Mouse (Mus musculus) hindbrain, embryonic 16.5 days (tissue): ENCODE measurements around the gene Fbxo28. TPM values are rescaled to one million over a fixed set of nuclear protein-coding genes. Genes with fewer than 3 reads are reported as not detected.

Experiments used
- ATAC-seq: fragments of 200-750 bp; cut with Nextera tagmentation; 2 replicates; pipeline ENCODE4 v1.8.0; 2017; ENCODE audit warnings: moderate TSS enrichment, moderate library complexity
- H3K27ac ChIP-seq: fragments of 300-500 bp; sonication (generic); 2 replicates; pipeline ENCODE4 v1.5.1; 2014; ENCODE audit warnings: low read depth, mild to moderate bottlenecking, control low read depth, low read length, moderate library complexity
- H3K27me3 ChIP-seq: fragments of 300-500 bp; sonication (generic); replicated peaks from 2 replicates; pipeline ENCODE4 v1.6.1; 2014; ENCODE audit warnings: low read length; ENCODE audit not compliant: control insufficient read depth, insufficient read depth
- H3K36me3 ChIP-seq: fragments of 300-500 bp; sonication (generic); 2 replicates; pipeline ENCODE4 v1.6.1; 2014; ENCODE audit warnings: mild to moderate bottlenecking, low read length, moderate library complexity, mixed read lengths; ENCODE audit not compliant: control insufficient read depth, insufficient read depth
- H3K4me1 ChIP-seq: fragments of 300-500 bp; sonication (generic); 2 replicates; pipeline ENCODE4 v1.6.1; 2014; ENCODE audit warnings: low read depth, low read length; ENCODE audit not compliant: control insufficient read depth, insufficient read depth
- H3K4me2 ChIP-seq: fragments of 300-500 bp; sonication (generic); 2 replicates; pipeline ENCODE4 v1.6.1; 2014; ENCODE audit warnings: mild to moderate bottlenecking, low read length, control low read depth, moderate library complexity
- H3K4me3 ChIP-seq: fragments of 300-500 bp; sonication (generic); 2 replicates; pipeline ENCODE4 v1.5.1; 2014; ENCODE audit warnings: mild to moderate bottlenecking, low read length, control low read depth, moderate library complexity
- H3K9ac ChIP-seq: fragments of 300-500 bp; sonication (generic); 2 replicates; pipeline ENCODE4 v1.6.1; 2014; ENCODE audit warnings: low read depth, mild to moderate bottlenecking, control low read depth, low read length, moderate library complexity
- H3K9me3 ChIP-seq: fragments of 300-500 bp; sonication (generic); 2 replicates; pipeline ENCODE4 v1.6.1; 2014; ENCODE audit warnings: mild to moderate bottlenecking, low read length, moderate library complexity; ENCODE audit not compliant: control insufficient read depth
- WGBS: fragments of 180-500 bp; shearing (Covaris S2); extraction: QIAGEN DNeasy Blood & Tissue Kit; methylation state at CpG from one replicate; pipeline ENCODE4 v1.1.7; 2014; 5-methylcytosine and 5-hydroxymethylcytosine counted together
- polyA plus RNA-seq: library from polyadenylated mRNA; unstranded; fragments of >200 nt; fragmentation: Nextera tagmentation; extraction: Ambion mirVana; gene quantifications from 2 replicates; pipeline ENCODE4 v1.2.1, GENCODE M21; 2015

Gene Fbxo28
- polyA plus RNA-seq, 1 experiment from 2014 or later, result 20.6 TPM

- H3K27me3 ChIP-seq, result no peaks in the 10 kb centered on the region
- ATAC-seq, result no peak
- no peak overlapping the region for H3K4me2 ChIP-seq
- no peak overlapping the region for H3K27ac ChIP-seq
- H3K9ac ChIP-seq, result no peak overlapping the region
- H3K4me1 ChIP-seq, result peaks cover 4% of the 10 kb centered on the region; the same call in 1 of the 2 replicates
- no peak overlapping the region for H3K4me3 ChIP-seq
- no peaks in the 10 kb centered on the region for H3K36me3 ChIP-seq
- 78% methylated on average over 7 of the region's 7 CpGs for WGBS
- H3K9me3 ChIP-seq, result no peaks in the 10 kb centered on the region
Measured at GRCm38 (mm10) chr1:182376826-182377225, 35.4 kb upstream of the Fbxo28 start.

DNA sequence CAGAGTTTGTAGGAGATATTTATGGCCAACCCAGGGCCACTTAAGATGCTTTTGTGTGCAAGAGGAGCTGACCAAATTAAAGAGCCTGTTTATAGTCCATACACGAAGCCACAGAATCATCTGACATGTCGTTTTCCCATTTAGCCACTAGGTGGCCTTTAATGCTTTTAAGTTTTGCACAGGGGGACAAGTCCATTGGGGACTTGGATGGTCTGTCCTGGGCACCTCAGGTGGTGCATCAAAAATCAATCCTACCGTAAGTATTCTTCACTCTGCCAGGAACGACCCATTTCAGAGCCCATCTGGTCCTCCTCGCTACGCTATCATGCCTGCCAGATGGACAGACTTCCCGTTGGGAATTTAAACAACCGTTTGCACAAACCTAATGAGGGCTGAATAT, 34.8 kb upstream of the Fbxo28 start:
- H3K9me3 ChIP-seq, result no peaks in the 10 kb centered on the region
- no peak overlapping the region for H3K27ac ChIP-seq
- no peak overlapping the region for H3K9ac ChIP-seq
- H3K27me3 ChIP-seq, result no peaks in the 10 kb centered on the region
- no peak overlapping the region for H3K4me3 ChIP-seq
- 15% methylated on average over 8 of the region's 8 CpGs for WGBS
- peak overlapping the region; percentile 35 for H3K4me2 ChIP-seq
- H3K36me3 ChIP-seq, result no peaks in the 10 kb centered on the region
- ATAC-seq, result peak; percentile 84
- peaks cover 4% of the 10 kb centered on the region; the same call in 1 of the 2 replicates for H3K4me1 ChIP-seq

DNA sequence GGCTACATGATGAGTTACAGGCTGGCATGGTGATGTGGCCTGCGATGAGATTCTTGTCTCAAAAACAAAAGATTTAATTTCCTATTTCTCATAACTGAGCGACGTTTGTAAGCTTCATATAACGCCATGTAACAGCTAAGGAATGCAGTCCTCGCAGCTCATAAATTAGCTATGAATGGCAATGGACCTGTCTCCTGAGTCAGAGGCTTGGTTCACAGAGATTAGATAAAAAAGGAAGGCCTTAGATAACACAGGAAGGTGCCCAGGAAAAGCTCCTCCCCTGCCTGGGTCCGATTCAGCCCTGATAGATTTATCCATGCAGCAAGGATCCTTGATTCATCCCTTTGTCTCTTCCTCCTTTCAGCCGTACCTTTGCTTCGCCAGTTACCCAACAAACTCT, 30.5 kb upstream of the Fbxo28 start:
- H3K9me3 ChIP-seq, result no peaks in the 10 kb centered on the region
- no peaks in the 10 kb centered on the region for H3K36me3 ChIP-seq
- no peak overlapping the region for H3K4me3 ChIP-seq
- H3K27ac ChIP-seq, result no peak overlapping the region
- ATAC-seq, result no peak
- no peak overlapping the region for H3K4me2 ChIP-seq
- 84% methylated on average over 8 of the region's 8 CpGs for WGBS
- H3K4me1 ChIP-seq, result peaks cover 4% of the 10 kb centered on the region; the same call in 1 of the 2 replicates
- no peak overlapping the region for H3K9ac ChIP-seq
- no peaks in the 10 kb centered on the region for H3K27me3 ChIP-seq

DNA sequence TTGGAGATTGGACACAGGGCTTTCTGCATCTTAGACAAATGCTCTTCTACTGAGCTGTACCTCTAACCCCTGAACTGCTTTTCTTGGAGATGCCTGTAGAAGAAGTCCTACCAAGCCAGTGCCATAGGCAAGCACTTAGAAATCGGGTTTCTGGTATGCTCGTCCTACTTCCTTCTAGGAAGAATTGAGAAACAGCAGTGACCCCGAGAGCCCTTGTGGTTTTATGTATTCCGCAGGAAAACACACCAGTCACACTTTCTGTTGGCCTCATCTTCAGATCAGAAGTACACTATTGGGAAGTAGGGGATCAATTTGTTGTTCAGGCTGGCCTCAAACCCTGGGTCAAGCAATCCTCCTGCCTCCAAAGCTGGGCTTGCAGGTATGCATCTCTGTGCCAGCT, 28.0 kb upstream of the Fbxo28 start:
- Histone ChIP-seq H3K27me3 (no peaks in the 10 kb centered on the region), H3K27ac (no peak overlapping the region), H3K4me1 (no peaks in the 10 kb centered on the region), H3K4me2 (no peak overlapping the region), H3K4me3 (no peak overlapping the region), H3K36me3 (no peaks in the 10 kb centered on the region), H3K9ac (no peak overlapping the region), H3K9me3 (no peaks in the 10 kb centered on the region)
- no peak for ATAC-seq
- WGBS, result 87% methylated on average over 4 of the region's 4 CpGs

DNA sequence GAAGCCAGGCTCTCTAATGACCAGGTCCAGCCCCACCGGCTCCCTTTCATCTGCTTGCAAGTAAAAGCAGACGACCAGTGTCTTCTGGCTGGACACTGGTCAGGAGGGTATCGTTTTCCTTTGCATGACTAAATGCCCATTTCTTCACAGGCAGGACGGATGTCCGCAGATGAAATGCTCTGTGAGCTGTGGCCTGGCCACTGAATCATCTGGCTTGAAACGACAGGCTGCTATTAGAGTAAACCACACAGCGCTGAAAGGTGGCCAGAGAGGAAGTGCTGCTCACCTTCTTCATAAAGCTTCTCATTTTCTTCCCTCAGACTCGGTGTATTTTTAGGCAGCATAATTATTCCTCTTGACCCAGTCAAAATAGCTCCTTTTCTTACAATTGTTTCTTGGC, 27.4 kb upstream of the Fbxo28 start:
- H3K27ac ChIP-seq, result no peak overlapping the region
- no peak overlapping the region for H3K4me2 ChIP-seq
- no peak for ATAC-seq
- no peaks in the 10 kb centered on the region for H3K4me1 ChIP-seq
- H3K4me3 ChIP-seq, result no peak overlapping the region
- no peaks in the 10 kb centered on the region for H3K27me3 ChIP-seq
- WGBS, result 67% methylated on average over 8 of the region's 8 CpGs
- H3K36me3 ChIP-seq, result no peaks in the 10 kb centered on the region
- no peaks in the 10 kb centered on the region for H3K9me3 ChIP-seq
- H3K9ac ChIP-seq, result no peak overlapping the region

DNA sequence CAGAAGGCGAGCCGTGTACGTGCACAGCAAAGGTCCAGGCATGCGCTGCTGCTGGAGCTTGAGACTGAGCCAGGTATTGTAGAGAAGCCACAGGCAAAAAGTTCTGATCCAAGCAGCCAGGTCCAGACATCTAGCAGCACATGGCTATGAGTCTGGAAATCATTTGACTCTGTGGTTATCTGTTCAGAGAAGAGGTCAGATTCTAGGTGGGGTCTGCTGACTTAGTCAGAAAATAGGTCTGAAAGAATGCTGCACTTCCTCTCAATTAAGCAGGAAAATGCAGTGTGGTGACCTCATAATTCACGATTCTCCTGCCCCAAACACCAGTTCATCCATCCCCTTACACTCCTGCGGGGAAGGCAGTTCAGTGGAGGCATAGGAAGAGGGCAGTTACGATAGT, 26.9 kb upstream of the Fbxo28 start:
- no peak overlapping the region for H3K4me3 ChIP-seq
- H3K36me3 ChIP-seq, result no peaks in the 10 kb centered on the region
- 76% methylated on average over 7 of the region's 7 CpGs for WGBS
- H3K9ac ChIP-seq, result no peak overlapping the region
- no peak overlapping the region for H3K4me2 ChIP-seq
- H3K4me1 ChIP-seq, result no peaks in the 10 kb centered on the region
- no peaks in the 10 kb centered on the region for H3K9me3 ChIP-seq
- no peak overlapping the region for H3K27ac ChIP-seq
- no peak for ATAC-seq
- H3K27me3 ChIP-seq, result no peaks in the 10 kb centered on the region

DNA sequence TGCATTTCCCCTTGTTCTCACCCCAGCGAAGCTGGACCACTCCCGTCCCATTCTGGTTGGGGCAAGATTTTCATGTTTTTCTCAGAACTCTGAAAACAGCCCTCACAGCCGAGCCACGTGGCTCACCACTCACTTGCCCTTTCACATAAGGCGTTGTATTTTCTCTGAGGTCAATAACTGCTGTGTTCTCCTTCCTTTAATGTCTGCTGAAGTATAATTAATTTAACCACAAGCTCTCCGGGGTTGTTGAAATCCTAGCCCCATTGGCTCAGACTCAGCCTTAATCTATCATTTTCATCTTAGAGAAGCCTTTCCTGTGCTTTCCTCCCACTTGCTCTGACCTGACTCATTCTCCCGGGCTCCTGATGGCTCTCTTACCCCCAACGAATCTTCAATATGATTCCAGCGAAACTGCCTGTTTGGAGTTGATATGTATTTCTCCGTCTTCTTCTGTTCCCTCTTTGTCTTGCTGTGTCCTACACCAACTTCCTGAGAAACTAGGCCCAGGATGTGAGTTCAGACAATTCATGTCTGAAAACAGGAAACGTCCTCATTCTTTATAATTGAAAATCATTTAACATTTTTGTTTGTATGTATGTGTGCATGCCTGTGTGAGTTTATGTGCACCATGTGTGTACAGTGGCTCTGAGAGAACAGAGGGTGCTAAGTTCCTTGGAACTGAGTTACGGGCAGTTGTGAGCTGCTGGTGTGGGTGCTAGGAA, 22.4 kb upstream of the Fbxo28 start:
- Histone ChIP-seq H3K9ac (no peak overlapping the region), H3K27ac (no peak overlapping the region), H3K27me3 (no peaks in the 10 kb centered on the region), H3K36me3 (no peaks in the 10 kb centered on the region), H3K4me3 (no peak overlapping the region), H3K9me3 (no peaks in the 10 kb centered on the region), H3K4me2 (no peak overlapping the region), H3K4me1 (no peaks in the 10 kb centered on the region)
- ATAC-seq, result no peak
- WGBS, result 60% methylated on average over 12 of the region's 12 CpGs

GRCm38 (mm10) chr1:182362703-182363102, 21.3 kb upstream of the Fbxo28 start:
- no peak for ATAC-seq
- H3K9ac ChIP-seq, result no peak overlapping the region
- WGBS, result 96% methylated on average over 5 of the region's 5 CpGs
- H3K27ac ChIP-seq, result no peak overlapping the region
- H3K27me3 ChIP-seq, result no peaks in the 10 kb centered on the region
- H3K36me3 ChIP-seq, result no peaks in the 10 kb centered on the region
- H3K4me1 ChIP-seq, result no peaks in the 10 kb centered on the region
- H3K4me2 ChIP-seq, result no peak overlapping the region
- H3K9me3 ChIP-seq, result no peaks in the 10 kb centered on the region
- no peak overlapping the region for H3K4me3 ChIP-seq

- Histone ChIP-seq H3K36me3 (no peaks in the 10 kb centered on the region), H3K9ac (no peak overlapping the region), H3K4me2 (no peak overlapping the region), H3K27ac (no peak overlapping the region), H3K9me3 (no peaks in the 10 kb centered on the region), H3K4me1 (no peaks in the 10 kb centered on the region), H3K4me3 (no peak overlapping the region), H3K27me3 (no peaks in the 10 kb centered on the region)
- WGBS, result 93% methylated on average over 1 of the region's 1 CpGs
- no peak for ATAC-seq
Measured at GRCm38 (mm10) chr1:182358133-182358532, 16.7 kb upstream of the Fbxo28 start.
